Mouse (Mus musculus) embryo, embryonic 10.5 days (tissue): ENCODE results near the gene Tll1.

ENCODE experiments used
- DNase-seq: peaks from one replicate; pipeline ENCODE4 v3.0.0-alpha.2; 2015; ENCODE audit warnings: low spot score

Gene Tll1

GRCm38 (mm10) chr8:64059867-64060266 lies 146.2 kb downstream of the Tll1 start:
- no peak for DNase-seq

GRCm38 (mm10) chr8:64057571-64057970 lies 148.5 kb downstream of the Tll1 start:
- no peak for DNase-seq

- DNase-seq = no peak
These were observed 157.5 kb downstream of the Tll1 start for GRCm38 (mm10) chr8:64048556-64048955.

- DNase-seq = no peak
These were observed 158.0 kb downstream of the Tll1 start for GRCm38 (mm10) chr8:64047963-64048505.

GRCm38 (mm10) chr8:64041303-64041884 lies 164.7 kb downstream of the Tll1 start:
- DNase-seq = no peak

- no peak for DNase-seq
These were observed 175.2 kb downstream of the Tll1 start for GRCm38 (mm10) chr8:64030672-64031385.

GRCm38 (mm10) chr8:64030081-64030480 lies 176.0 kb downstream of the Tll1 start:
- DNase-seq = no peak

GRCm38 (mm10) chr8:64029525-64029924 lies 176.5 kb downstream of the Tll1 start:
- no peak for DNase-seq

GRCm38 (mm10) chr8:64024359-64024758 lies 181.7 kb downstream of the Tll1 start:
- no peak for DNase-seq

GRCm38 (mm10) chr8:64023579-64023978 lies 182.5 kb downstream of the Tll1 start:
- peak; percentile 67 for DNase-seq

GRCm38 (mm10) chr8:64023027-64023426 lies 183.0 kb downstream of the Tll1 start:
- DNase-seq = no peak

GRCm38 (mm10) chr8:63970612-63971391 lies 235.3 kb downstream of the Tll1 start:
- peak; percentile 71 for DNase-seq
